Mouse (Mus musculus): Measurements from ENCODE around the gene Tpsg1. TPM values are rescaled to one million over a fixed set of nuclear protein-coding genes. Genes with fewer than 3 reads are reported as not detected.
A peak's percentile ranks its signal among the peaks of the same experiment; 100 is the strongest.

Tpsg1 gene
- total RNA-seq, 2 experiments from 2014 or later = not detected

DNA sequence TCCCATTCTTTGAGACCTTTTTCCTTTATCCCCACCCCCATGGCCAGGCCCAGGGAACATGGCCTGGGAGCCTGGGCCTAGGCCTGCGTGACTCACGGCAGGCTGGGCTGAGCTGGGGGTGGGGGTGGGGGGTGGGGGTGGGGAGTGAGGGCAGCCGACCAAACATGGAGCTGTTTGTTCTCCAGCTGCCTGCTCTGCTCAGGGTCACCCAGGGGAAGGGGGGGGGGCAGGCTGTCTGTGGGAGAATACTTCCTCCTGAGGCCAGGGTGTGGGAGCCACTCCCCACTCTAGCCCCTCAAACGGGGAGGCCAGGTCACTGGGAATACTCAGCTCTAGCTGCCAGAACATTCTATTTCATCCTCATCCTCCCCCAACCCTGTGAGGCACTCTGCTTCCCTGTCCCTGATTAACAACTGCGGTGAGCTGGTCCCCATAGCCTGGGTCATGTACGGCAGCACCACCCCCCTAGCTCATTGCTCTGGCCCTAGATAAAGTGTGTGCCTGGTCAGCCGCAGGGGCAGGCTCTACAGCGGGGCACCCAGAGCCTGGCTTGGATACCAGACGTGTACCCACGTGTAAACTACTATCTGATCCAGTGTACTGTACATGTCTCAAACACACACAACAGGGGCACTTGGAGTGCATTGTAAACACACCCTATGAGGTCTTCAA is 36.3 kb downstream of the Tpsg1 start:
- intact Hi-C loops (cut with DNase I) = no loop called here
- DNase-seq (ENCODE audit: low spot score in 2 of 2) = no peak

DNA sequence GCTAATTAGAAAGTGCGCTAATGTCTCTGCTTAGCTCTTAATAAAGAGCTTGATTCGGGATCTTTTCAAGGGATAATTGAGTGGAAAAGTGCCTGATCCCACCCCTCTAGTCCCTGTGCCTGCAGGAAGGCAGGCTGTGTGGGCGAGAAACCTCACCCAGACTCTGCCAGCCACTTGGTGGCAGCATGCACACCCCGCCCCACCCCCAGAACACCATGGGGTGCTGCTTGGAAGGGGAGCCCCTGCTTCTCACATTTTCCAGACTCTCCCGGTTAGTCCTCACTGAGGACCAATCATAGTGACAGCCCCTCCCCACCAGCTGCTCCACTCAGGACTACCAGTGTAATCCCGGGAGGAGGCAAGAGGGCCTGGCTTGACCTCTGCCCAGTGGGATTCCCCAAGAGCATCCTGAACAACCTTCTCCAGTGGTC is 37.0 kb downstream of the Tpsg1 start:
- intact Hi-C loops (cut with DNase I) = loop anchor here (2.0 kb wide), 1 partner anchor 27 kb away; the partner anchor contains the start of gene Cacna1h
- peak; percentile 36 to 38 for DNase-seq (ENCODE audit: low spot score in 2 of 2)

DNA sequence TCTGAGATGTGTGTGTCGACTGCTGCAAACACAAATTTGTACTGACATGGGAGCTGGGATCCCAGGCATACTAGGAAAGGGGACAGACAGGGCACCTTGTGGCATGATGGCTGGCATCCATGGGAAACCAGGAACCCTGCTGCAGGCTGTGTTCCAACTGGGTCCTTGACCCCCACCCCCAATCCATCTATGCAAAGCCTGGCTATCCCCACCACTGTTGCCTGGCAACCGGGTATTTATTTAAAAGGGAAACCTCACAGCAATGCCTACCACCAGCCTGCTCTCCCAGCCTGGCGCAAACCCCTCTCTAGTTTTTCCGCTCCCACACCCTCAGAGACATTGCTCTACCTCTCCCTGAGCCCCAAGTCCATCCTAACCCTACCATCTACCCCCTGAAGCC is 38.3 kb downstream of the Tpsg1 start:
- no peak for DNase-seq (ENCODE audit: low spot score in 2 of 2)
- intact Hi-C loops (cut with DNase I) = loop anchor here (2.0 kb wide), 1 partner anchor 25 kb away; the partner anchor contains the start of gene Cacna1h

DNA sequence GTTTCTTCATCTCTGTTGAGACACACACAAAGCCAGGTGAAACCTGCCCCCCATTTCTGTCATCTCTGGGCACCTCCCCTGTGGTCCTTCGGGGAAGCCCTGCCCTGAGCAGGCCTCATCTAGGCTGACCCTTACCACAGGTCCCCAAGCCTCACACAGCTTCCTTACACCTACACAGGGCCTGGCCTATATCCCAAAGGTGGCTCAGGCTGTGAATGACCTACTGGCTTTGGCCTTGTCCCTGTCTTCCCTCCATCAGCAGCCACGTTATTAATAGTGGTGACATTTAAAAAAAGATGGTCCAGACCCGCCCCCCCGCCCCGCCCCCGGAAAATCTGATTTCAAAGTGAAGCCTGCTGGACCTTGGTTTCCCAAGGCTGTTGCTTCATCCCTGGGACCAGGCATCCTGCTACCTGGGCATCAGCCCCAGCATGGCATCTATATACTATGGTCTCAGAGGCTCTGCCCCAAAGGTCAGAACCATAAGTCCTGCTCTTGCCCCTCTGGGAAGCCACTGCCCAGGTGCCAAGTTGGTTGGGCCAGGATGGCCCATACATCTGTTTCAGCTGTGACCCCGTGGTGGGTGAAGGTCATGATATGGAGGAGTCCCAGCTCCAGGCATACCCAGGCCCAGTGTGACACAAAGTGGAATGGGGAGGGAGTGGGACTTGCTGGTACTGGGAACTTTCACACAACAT is 39.4 kb downstream of the Tpsg1 start:
- intact Hi-C loops (cut with DNase I) = no loop called here
- DNase-seq (ENCODE audit: low spot score in 2 of 2) = no peak

DNA sequence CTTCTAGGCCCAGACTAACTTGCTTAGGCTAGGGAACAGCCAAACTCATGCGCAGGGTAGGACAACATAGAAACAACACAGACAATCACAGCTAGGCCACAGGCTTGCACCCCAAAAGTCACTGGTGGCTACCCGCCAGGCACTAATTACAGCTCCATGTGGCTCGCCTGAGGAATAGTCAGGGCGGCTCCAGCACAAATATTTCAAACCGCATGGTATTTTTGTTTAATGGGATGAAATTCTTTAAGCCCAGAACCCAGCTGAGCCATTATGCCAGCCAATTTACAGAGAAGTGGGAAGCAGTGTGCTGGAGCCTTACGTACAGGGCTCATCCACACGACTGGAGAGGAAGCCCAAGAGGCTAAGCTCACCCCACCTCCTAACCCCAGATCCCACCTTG is 40.5 kb downstream of the Tpsg1 start:
- intact Hi-C loops (cut with DNase I) = no loop called here
- no peak for DNase-seq (ENCODE audit: low spot score in 2 of 2)

DNA sequence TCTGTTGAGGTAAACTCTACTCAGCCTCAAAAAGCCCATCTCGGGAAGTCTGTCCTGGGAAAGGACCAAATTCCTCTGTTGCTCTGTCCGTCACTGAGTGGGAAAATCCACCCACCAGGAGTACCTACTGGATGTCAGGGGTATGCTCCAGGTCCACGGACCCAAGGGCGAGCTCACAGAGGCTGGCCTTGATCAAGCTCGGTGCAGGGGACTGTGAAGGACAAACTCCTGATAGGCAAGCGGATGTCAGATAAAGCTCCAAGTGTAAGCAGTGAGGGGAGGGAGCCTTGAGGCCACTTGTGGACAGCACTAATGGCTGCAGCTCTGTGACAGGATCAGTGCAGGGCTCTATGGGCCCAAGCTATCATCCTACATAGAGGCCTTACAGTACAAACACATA is 41.1 kb downstream of the Tpsg1 start:
- intact Hi-C loops (cut with DNase I) = no loop called here
- DNase-seq (ENCODE audit: low spot score in 2 of 2) = no peak

DNA sequence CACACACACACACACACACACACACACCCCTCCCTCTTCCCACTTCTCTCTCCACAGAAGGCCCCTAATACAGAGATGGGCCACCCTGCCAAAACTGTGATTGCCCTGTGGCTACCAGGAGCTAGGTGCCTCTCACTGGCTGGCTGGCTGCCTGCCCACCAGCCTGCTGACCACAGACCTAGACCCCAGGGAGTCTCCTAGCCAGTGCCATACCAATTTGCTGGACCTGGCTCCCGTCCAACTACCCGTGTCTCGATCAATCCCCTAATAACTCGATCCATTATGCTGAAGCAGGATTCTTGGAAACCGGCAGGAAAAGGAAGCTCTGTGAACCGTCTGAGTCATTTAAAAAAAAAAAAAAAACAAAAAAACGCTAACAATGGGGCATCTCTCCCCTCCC is 41.7 kb downstream of the Tpsg1 start:
- no peak for DNase-seq (ENCODE audit: low spot score in 2 of 2)
- intact Hi-C loops (cut with DNase I) = no loop called here

DNA sequence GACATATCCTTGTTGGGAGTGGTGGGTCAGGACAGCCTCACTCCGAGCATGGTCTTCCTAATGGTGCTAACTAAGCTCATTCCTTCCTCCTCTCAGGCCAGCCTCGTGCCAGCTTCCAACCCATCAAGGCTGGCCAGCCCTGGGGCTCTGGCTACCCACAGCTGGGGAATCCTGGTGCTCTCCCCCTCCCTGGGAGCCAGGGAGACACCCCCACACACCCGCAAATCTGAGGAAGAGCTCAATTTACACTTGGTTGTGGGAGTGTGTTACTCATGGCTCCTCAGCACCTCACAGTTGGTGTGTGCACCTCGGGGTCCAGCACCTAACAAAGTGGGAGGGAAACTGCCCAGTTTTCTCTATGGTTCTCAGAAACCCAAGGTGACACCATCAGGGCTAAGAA is 42.2 kb downstream of the Tpsg1 start:
- DNase-seq (ENCODE audit: low spot score in 2 of 2) = peak; percentile 57 to 72
- intact Hi-C loops (cut with DNase I) = no loop called here

DNA sequence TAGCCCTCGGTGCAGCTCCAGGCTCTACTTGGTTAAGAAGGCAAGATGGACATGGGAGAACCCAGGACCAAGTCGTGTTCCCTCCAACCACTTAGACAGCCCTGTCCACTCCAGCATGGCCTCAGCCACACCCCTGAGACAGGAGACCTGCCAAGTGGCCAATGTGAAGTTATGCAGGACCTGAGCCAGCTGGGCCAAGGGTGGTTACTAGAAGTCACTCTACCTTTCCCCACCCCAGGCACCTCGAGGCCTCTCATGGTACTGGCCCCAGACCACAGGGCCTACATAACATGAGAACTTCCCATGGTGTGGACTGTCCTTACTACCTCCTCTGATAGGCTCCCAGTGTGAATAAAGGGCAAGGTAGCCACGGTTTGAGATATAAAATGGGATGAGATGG is 45.1 kb downstream of the Tpsg1 start:
- intact Hi-C loops (cut with DNase I) = no loop called here

DNA sequence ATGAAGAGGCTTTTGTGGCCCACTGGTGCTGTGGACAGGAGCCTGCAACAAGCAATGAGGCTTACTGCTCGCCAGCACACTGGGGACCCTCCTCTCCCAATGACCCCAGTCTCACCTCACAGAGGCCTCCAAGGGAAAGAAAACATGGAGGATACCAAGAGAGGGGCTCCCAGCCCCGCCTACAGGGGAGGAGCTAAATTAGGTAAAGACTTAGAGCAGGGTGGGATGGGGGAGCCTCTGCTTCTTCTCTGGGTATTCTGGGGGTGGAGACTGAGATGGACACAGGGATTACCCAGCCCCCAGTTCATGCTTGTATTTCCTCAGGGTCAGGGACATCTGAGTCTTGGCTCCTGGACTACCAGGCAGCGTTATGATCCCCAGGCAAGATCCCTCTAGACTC is 45.8 kb downstream of the Tpsg1 start:
- intact Hi-C loops (cut with DNase I) = no loop called here
- DNase-seq (ENCODE audit: low spot score in 2 of 2) = no peak

More for the DNA sequence above, 45.1 kb downstream of the Tpsg1 start:
- no peak for DNase-seq (ENCODE audit: low spot score in 2 of 2)

DNA sequence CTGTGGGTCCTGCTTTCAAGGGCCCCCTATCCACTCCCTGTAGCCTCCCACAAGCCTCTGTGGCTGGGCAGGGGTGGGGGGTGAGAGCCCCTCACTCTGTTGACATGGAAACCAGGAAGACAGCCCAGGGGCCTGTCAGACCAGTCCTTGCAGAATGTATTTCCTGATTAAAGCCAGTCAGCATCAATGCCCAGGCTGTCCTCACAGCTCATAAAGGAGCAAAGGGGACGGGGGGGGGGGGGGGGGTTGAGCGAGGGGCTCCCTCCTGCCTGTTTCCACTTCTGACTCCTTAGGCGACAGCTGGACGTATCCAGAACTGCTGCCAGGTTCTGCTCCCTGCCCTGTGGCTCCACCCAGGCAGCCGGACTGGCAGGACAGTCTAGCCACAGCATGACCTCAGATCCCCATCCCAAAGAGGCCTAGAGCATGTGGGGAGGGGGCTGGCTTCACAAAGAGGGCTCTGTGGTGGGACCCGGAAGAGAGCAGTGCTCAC is 46.4 kb downstream of the Tpsg1 start:
- intact Hi-C loops (cut with DNase I) = no loop called here
- no peak for DNase-seq (ENCODE audit: low spot score in 2 of 2)

DNA sequence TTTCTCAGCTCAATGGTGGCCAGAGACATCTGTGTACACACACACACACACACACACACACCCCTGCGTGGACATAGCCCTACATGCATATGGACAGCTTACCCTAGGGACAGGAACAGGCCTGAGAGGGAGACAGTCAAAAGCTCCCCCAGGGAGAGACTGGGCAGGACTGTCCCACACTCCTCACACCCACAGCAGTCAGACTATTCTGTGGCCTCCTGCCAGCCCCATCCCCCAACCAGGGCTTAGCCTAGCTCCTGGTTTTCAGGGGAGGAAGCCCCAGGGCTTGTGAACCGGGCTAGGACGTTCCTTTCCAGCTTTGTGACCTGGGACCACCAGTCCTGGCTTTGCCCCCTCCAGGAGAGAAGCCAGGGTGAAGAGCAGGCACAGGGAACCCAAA is 47.1 kb downstream of the Tpsg1 start:
- no peak for DNase-seq (ENCODE audit: low spot score in 2 of 2)

DNA sequence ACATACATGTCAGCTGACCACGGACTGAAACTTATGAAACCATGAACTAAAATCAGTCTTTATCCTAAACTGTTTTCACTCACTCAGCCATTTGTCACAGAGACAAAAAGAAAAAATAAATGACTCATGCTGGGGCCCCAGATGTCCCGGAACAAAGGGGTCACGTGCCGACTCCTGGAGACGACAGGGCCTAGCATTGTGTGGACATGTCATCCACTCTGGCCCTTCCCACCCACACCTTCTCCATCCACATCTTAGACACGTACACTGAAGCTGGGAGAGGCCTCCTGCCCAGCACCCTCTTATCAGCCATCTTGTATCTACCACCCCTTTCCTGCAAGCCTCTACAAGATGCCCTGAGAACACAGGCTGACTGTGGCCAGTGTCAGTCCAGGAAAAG is 48.9 kb downstream of the Tpsg1 start:
- DNase-seq (ENCODE audit: low spot score in 2 of 2) = no peak
- intact Hi-C loops (cut with DNase I) = no loop called here

More for the DNA sequence above, 47.1 kb downstream of the Tpsg1 start:
- intact Hi-C loops (cut with DNase I) = no loop called here

DNA sequence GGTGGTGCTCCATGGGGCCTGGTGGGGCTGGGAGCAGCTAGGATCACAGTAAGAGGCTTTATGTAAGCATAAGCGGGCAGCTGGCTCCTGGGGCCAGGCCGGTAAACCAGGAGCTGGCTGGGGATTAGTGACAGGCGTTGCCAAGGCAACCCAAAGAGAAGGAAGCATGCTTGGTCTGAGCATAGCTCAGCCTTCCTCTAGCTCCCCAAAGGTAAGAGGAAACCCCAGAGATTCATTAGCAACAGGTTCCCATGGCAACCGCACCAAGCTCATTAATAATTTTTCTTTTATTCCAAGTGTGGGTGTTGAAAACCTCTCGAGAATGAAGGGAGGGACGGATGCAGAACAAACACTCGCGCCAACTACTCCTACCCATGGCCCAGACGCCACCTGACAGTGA is 49.9 kb downstream of the Tpsg1 start:
- intact Hi-C loops (cut with DNase I) = no loop called here
- peak in 1 of 2 experiments; percentile 40 for DNase-seq (ENCODE audit: low spot score in 2 of 2)

DNA sequence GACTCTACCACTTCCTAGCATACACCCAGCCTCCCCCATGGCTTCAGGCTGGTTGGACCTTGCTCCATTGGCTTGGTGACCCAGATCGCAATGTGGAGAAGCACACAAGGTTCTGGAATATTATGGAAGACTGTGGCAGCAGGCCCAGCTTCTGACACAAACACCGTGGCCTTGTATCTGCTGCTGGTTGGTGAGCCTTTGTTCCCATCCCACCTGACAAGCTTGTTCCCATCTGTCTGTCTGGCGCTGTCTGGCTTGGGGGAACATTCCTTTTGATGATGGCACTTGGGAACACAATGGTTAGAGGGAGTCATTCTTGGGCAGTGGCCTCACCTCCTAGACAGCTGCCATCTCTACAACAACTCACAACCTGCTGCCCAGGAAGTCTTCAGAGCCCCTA is 51.9 kb downstream of the Tpsg1 start:
- intact Hi-C loops (cut with DNase I) = no loop called here

More for the DNA sequence above, 51.9 kb downstream of the Tpsg1 start:
- DNase-seq (ENCODE audit: low spot score in 2 of 2) = no peak

Other genes with a start within 250 kb of the Tpsg1 start
- under 1 TPM; 0.67 to 0.91 TPM for gene Ptx4, start 248.5 kb upstream of the Tpsg1 start, total RNA-seq (2021)
- gene Clcn7, start 235.9 kb upstream of the Tpsg1 start, total RNA-seq (2021) = 10 to 100 TPM; 49.9 to 55.2 TPM
- gene Ccdc154, start 206.8 kb upstream of the Tpsg1 start, total RNA-seq (2021) = under 1 TPM in 1 of 2 experiments, not detected in 1; 0.48 TPM
- gene Gm38655, start 193.8 kb upstream of the Tpsg1 start, total RNA-seq (2021) = not detected
- 10 to 100 TPM; 20.3 to 20.6 TPM for gene BC003965, start 184.7 kb upstream of the Tpsg1 start, total RNA-seq (2021)
- 10 to 100 TPM; 34.4 to 39.1 TPM for gene Unkl, start 180.9 kb upstream of the Tpsg1 start, total RNA-seq (2021)
- 10 to 100 TPM; 80.5 to 80.8 TPM for gene Gnptg, start 129.1 kb upstream of the Tpsg1 start, total RNA-seq (2021)
- gene Tsr3, start 129.1 kb upstream of the Tpsg1 start, total RNA-seq (2021) = 10 to 100 TPM; 21.9 to 26.2 TPM
- 10 to 100 TPM; 12.3 to 24.4 TPM for gene Baiap3, start 112.9 kb upstream of the Tpsg1 start, total RNA-seq (2021)
- 100 to 1,000 TPM; 221 to 225 TPM for gene Ube2i, start 94.7 kb upstream of the Tpsg1 start, total RNA-seq (2021)
- gene Prss34, start 70.9 kb upstream of the Tpsg1 start, total RNA-seq (2021) = not detected
- gene Prss28, start 60.6 kb upstream of the Tpsg1 start, total RNA-seq (2021) = not detected
- gene Prss29, start 50.6 kb upstream of the Tpsg1 start, total RNA-seq (2021) = not detected
- not detected for gene Tpsab1, start 23.7 kb upstream of the Tpsg1 start, total RNA-seq (2021)
- gene Tpsb2, start 3.0 kb upstream of the Tpsg1 start, total RNA-seq (2021) = not detected
- 10 to 100 TPM; 29.7 to 53.7 TPM for gene Cacna1h, start 64.5 kb downstream of the Tpsg1 start, total RNA-seq (2021)
- 1 to 10 TPM; 1.8 to 3.5 TPM for gene Tekt4, start 85.3 kb downstream of the Tpsg1 start, total RNA-seq (2021)
- under 1 TPM; 0.12 to 0.16 TPM for gene Sstr5, start 128.0 kb downstream of the Tpsg1 start, total RNA-seq (2021)
- 10 to 100 TPM; 42.8 to 65.3 TPM for gene Sox8, start 201.4 kb downstream of the Tpsg1 start, total RNA-seq (2021)
- gene Lmf1, start 209.8 kb downstream of the Tpsg1 start, total RNA-seq (2021) = 10 to 100 TPM; 22.1 to 26.7 TPM